Mouse (Mus musculus): Measurements from ENCODE around the gene Slc25a41. TPM values are rescaled to one million over a fixed set of nuclear protein-coding genes. Genes with fewer than 3 reads are reported as not detected.

Gene Slc25a41
- not detected in 2 replicates for polyA plus RNA-seq (2012; rRNA removed; ENCODE audit: low replicate concordance)

DNA sequence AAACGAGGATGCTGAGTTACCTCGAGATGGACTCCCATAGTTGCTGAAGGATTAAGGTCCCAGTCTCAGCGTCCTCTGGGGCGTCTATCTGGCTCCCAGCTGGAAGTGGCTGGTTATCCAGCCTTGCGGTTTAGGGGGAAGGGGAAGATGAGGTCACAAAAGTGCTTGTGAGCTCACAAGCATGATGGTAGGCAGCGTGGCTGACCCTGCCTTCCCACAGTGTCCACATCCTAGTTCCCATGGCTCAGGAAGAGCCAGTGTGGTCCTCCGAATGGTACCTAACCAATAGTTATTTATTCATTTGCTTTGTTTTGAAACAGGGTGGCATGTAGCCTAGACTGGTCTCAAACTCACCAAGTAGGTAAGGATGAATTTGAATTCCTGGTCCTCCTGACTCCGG lies at the start of gene Slc25a41:
Gene Slc25a41, minus strand, starts transcription at position 101 of the 400 bp plus-strand sequence.

DNA sequence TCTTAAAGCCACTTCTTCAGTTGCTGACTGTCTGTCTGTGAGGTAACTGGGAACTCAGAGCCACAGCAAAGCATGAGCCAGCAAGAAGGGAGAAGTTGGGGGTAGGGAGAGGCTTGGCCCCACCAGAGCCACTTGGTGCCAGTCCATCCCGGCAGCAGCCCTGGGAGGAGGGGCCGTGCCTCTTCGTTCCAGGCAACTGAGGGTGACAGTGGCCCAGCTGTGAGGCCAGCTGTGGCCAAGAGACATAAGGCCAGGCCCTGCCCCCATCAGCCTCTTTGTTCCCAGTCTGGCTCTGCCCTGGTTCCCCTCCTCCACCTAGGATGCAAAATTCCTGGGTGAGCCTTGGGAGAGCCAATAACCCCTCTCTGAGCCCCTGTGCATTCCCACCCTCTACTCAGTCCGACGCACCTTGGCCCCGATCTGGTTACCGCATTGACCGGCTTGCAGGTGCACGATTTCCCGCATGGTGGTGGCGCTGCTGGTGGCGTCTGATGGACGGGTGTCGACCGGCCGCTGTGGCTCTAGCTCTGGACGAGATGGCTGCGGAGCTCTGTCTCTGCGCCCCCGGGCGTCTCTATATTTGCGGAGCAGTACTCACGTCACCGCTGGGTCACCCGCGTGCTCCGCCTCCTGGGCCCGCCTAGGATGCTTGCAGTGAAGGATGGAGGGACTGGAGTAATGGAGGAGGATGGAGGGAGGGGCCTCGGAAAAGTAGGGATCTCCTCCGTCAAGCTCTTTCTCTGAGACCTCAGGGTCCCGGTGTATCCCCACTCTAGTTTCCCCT lies 45.8 kb upstream of the Slc25a41 start, which contains the start of gene Tubb4a:
Gene Tubb4a, minus strand, starts transcription at position 734 of the 784 bp plus-strand sequence.

DNA sequence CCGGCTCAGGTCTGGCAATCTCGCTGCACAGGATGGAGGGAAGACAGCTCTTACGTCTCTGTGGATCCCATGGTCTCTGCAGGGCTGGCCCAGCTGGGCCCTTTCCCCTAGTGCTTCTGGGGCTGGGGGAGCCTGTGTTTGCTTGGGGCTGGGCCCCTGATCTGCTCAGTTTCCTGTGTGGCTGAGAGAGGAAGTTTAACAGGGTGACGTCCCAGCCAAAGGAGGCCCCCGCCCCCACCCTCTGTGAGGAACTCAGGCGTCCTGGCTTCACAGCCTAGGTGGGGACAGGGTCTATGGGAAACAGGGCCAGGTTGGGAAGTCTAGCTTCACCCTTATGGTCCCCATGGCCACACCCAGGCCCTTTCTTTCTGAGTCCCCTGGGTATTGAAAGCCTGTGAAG lies 36.9 kb upstream of the Slc25a41 start, which contains the start of gene Dennd1c:
Gene Dennd1c, minus strand, starts transcription at position 179 of the 400 bp plus-strand sequence.

DNA sequence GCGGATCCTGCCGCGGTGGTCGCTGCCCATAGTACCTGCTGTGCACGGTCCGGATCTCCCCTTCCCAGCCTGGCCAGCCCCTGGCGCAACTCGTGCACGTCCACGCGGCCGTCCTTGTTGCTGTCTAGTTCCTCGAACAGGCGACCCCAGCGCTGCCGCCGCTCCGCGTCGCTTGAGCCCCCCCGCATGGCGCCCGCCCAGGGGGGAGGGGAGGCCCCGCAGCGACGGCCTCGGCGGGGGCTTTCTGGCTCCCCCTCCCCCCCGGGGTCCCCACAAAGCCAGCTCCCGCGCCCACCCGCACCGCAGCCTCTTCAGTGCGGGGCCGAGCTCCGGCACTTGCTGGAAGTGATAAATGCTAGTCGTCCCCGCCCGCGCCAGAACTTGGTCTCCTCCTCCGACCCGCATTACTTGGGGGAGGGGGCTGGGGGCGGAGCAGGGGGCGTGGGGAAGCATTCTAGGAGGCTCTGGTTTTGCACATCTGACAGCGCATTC lies 18.1 kb upstream of the Slc25a41 start, which contains the start of gene Slc25a23:
Gene Slc25a23, minus strand, starts transcription at position 378 of the 492 bp plus-strand sequence.

DNA sequence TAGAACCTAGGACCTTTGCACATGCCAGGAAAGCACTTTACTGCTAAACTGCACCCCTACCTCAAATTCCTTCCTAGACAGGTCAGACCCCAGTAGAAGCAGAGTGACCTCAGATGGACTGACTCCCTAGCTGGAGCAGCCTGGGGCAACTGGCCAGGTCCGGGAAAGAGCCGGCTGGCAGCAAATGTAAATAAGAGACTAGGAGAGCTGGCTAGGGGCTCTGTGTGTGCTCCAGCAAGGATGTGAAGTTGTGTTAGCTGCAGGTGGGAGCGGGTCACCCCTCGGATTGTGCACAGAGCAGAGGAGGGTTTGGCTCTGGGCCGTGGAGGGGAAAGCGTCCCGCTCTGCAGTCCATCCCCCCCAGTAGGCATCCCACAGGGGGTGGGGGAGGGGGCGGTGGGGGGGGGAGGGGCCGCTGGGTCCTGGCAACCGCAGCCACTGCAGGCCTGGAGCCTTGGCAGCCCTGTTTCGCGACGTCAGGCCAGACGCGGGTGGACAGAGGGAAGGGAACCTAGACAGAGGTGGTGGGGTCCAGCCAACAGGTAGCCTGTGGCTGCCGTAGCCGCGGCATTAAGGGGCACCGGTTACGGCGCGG lies 17.5 kb upstream of the Slc25a41 start, which contains the start of gene Crb3:
Gene Crb3, plus strand, starts transcription at position 215 of the 595 bp plus-strand sequence.

DNA sequence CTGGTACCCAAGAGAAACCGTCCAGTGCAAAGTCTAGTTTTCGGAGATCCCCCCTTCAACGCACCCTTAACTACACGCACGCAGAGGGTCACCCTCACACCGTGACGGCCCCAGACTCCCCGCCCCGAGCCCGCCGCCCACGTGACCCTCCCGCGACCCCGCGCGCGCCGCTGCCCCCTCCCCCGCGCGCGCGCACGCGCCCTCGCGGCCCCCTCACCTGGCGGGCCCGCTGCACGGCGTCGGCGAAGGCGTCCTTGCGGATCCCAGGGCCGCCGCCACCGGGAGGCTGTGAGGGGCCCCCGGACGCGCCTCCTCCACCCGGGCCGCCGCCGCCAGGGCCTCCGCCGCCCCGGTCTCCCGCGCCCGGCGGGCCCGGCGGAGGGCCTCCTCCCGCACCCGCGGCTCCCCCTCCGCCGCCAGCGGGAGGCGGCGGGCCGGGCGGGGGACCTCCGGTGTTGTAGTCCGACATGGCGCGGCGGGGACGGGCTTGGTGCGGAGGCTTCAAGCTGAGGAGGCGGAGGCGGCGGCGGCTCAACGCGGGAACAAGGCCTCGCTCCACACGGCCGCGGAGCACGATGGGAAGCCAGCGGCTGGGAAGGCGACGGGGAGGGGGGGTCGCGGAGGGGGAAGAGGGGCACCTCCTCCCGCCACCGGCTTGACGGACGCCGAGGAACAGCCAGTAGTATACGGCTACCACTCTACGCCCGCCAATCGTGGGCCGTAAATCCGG lies 10.4 kb downstream of the Slc25a41 start, which contains the start of gene Khsrp:
Gene Khsrp, minus strand, starts transcription at position 592 of the 730 bp plus-strand sequence.

DNA sequence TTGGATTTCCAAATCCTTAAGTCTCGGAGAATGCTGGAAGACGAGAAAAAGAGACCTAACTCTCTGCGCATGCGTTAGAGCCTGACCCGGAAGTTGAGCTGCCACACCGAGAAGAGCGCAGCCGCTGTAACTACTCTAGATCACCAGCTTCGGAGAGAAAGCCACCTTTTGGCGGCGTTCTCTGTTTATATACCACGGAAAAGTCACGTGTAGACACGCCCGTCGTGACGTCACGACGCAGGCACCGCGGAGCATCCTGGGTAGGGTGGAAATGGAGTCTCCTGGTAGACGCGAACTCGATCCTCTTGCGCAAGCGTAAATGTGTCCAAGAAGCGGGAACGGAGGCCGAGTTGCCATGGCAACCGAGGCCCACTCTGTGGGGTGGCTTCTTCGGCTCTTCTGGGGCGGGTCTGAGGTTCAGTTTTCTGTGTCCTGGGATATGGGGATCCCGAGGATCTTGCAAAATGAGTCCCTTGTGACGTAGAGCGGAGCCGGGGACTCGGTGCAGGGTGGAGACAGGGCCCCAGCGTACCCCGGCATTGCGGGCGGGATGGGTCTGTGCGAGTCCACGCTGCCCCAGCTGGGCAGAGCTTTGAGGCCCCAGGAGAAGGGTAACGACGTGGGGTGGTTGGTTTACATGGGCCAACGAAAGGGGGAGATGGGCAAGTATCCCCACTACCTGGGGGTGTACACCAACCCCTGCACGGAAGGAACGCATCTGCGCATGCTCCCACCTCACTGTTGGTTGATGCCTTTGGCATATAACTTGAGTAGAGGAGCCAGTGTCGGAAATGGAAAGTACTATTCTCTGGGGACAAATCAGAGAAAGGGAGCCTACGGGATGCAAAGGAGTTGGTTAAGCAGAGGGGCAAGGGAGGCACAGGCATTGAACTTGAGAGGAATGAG lies 30.0 kb downstream of the Slc25a41 start, which contains the start of the genes Gtf2f1 and Gm17949:
Gene Gtf2f1, minus strand, starts transcription at position 53 of the 906 bp plus-strand sequence.
Gene Gm17949, plus strand, starts transcription at position 234 of the 906 bp plus-strand sequence.

DNA sequence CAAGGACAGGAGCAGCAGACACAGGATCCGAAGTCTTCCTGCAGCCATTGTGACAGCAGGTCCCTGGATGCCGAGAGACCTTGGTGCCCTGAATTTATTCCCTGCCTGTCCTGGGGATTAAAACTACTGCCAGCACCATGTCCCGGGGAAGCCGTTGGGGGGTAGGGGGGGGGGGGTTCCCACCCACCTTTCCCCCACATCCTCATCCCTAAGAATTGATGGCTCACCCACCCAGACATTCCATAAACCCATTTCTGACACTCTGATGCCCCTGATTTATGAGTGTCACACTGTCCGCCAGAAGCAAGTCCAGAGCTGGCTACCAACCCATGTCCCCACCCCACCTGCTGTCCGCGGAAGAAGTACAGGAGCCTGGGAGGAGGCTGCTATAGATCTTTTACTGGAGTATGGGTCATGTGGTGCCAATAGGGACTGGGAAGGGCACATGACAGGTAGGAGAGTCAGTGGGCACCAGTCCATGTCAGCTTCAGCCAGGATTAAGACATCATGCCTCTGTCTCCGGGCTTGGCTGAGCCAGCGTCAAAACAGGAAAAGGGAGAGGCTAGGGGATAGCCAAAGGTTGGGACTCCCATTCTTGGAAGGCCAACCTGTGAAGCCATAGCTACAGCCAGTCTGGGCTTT lies 41.4 kb downstream of the Slc25a41 start, which contains the start of gene Pspn:
Gene Pspn, minus strand, starts transcription at position 51 of the 642 bp plus-strand sequence.

DNA sequence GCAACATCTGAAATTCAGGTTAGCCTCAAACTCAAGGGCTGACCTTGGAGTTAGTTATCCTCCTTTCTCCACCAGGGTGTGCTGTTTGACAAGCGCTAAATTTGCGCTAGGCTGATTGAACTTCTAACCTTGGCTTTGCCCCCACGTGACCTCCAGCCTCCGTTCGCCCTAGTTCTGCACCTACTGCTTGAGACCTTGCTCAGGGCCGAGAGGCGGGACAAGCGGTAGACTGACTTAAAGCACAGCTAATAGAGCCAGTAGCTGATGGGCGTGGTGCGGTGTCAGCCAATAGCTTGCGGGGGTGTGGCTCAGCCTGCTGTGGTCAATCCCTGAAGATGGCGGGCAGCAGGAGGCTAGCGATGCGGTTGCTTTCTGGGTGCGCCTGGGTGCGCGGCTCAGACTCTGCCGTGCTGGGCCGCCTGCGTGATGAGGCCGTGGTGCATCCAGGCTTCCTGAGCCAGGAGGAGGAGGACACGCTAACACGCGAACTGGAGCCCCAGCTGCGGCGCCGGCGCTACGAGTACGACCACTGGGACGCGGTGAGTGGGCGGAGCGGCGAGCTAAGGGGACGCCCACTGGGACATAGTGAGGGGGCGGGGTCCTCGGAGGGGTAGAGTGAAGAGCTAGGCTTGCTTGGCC lies 44.3 kb downstream of the Slc25a41 start, which contains the start of gene Alkbh7:
Gene Alkbh7, plus strand, starts transcription at position 311 of the 639 bp plus-strand sequence.

DNA sequence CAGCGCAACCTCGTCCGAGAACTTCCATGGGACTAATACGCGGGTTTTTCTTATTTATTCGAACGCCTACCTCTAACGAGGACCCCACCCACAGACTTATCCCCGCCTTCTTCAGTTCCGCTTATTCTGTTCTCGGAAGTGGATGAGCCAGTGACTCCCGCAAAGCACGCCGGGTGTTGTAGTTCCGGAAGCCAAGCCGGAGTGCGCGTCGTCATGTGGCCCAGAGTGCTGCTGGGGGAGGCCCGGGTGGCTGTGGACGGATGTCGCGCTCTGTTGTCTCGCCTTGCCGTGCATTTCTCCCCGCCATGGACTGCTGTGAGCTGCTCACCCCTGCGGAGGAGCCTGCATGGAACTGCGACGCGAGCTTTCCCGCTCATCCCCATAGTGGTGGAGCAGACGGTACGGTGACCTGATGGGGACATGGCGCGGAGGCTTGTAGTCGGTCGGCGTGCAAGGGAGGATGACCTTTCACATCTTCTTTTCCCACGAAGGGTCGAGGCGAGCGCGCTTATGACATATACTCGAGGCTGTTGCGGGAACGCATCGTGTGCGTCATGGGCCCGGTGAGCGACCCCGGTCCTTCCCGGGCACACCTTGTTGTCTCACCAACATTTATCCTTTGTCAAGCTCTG lies 51.2 kb downstream of the Slc25a41 start, which contains the start of gene Clpp:
Gene Clpp, plus strand, starts transcription at position 191 of the 632 bp plus-strand sequence.

Other genes starting within 250 kb of the Slc25a41 start
- gene Rfx2, start 210.6 kb downstream of the Slc25a41 start, polyA plus RNA-seq (2012; rRNA removed; ENCODE audit: low replicate concordance), result 17.1 and 19.0 TPM in 2 replicates
- gene Acsbg2, start 167.2 kb downstream of the Slc25a41 start, polyA plus RNA-seq (2012; rRNA removed; ENCODE audit: low replicate concordance), result not detected in 2 replicates
- gene 1700061G19Rik, start 166.2 kb downstream of the Slc25a41 start, polyA plus RNA-seq (2012; rRNA removed; ENCODE audit: low replicate concordance), result 0.05 and 0.06 TPM in 2 replicates
- 47.6 and 68.7 TPM in 2 replicates for gene Mllt1, start 106.2 kb downstream of the Slc25a41 start, polyA plus RNA-seq (2012; rRNA removed; ENCODE audit: low replicate concordance)
- gene Acer1, start 59.5 kb downstream of the Slc25a41 start, polyA plus RNA-seq (2012; rRNA removed; ENCODE audit: low replicate concordance), result 3.9 TPM in 1 of 2 replicates, not detected in the other
- gene Clpp, start 51.3 kb downstream of the Slc25a41 start, polyA plus RNA-seq (2012; rRNA removed; ENCODE audit: low replicate concordance), result 160 and 224 TPM in 2 replicates
- 32.5 and 38.7 TPM in 2 replicates for gene Alkbh7, start 44.3 kb downstream of the Slc25a41 start, polyA plus RNA-seq (2012; rRNA removed; ENCODE audit: low replicate concordance)
- gene Pspn, start 41.6 kb downstream of the Slc25a41 start, polyA plus RNA-seq (2012; rRNA removed; ENCODE audit: low replicate concordance), result not detected in 2 replicates
- 18.7 and 24.6 TPM in 2 replicates for gene Gtf2f1, start 30.4 kb downstream of the Slc25a41 start, polyA plus RNA-seq (2012; rRNA removed; ENCODE audit: low replicate concordance)
- gene Gm17949, start 30.2 kb downstream of the Slc25a41 start, polyA plus RNA-seq (2012; rRNA removed; ENCODE audit: low replicate concordance), result 0.14 TPM in 1 of 2 replicates, not detected in the other
- 72.3 and 123 TPM in 2 replicates for gene Khsrp, start 10.1 kb downstream of the Slc25a41 start, polyA plus RNA-seq (2012; rRNA removed; ENCODE audit: low replicate concordance)
- 12.6 and 23.7 TPM in 2 replicates for gene Crb3, start 17.5 kb upstream of the Slc25a41 start, polyA plus RNA-seq (2012; rRNA removed; ENCODE audit: low replicate concordance)
- 70.0 and 84.7 TPM in 2 replicates for gene Slc25a23, start 18.2 kb upstream of the Slc25a41 start, polyA plus RNA-seq (2012; rRNA removed; ENCODE audit: low replicate concordance)
- 46.4 and 60.9 TPM in 2 replicates for gene Dennd1c, start 36.9 kb upstream of the Slc25a41 start, polyA plus RNA-seq (2012; rRNA removed; ENCODE audit: low replicate concordance)
- gene Tubb4a, start 46.1 kb upstream of the Slc25a41 start, polyA plus RNA-seq (2012; rRNA removed; ENCODE audit: low replicate concordance), result 8.4 and 9.2 TPM in 2 replicates
- gene Tnfsf9, start 63.7 kb upstream of the Slc25a41 start, polyA plus RNA-seq (2012; rRNA removed; ENCODE audit: low replicate concordance), result 5.3 and 8.6 TPM in 2 replicates
- 1.4 and 1.6 TPM in 2 replicates for gene Cd70, start 108.1 kb upstream of the Slc25a41 start, polyA plus RNA-seq (2012; rRNA removed; ENCODE audit: low replicate concordance)
- 1.5 and 4.2 TPM in 2 replicates for gene Tnfsf14, start 152.5 kb upstream of the Slc25a41 start, polyA plus RNA-seq (2012; rRNA removed; ENCODE audit: low replicate concordance)
- gene C3, start 186.5 kb upstream of the Slc25a41 start, polyA plus RNA-seq (2012; rRNA removed; ENCODE audit: low replicate concordance), result 509 and 780 TPM in 2 replicates
- 63.1 and 78.3 TPM in 2 replicates for gene Gpr108, start 206.8 kb upstream of the Slc25a41 start, polyA plus RNA-seq (2012; rRNA removed; ENCODE audit: low replicate concordance)
- gene Trip10, start 207.8 kb upstream of the Slc25a41 start, polyA plus RNA-seq (2012; rRNA removed; ENCODE audit: low replicate concordance), result 34.1 and 48.1 TPM in 2 replicates
- gene Vav1, start 237.4 kb upstream of the Slc25a41 start, polyA plus RNA-seq (2012; rRNA removed; ENCODE audit: low replicate concordance), result 17.3 and 21.8 TPM in 2 replicates